Mouse (Mus musculus) yolk sac, embryonic 10.5 days (tissue): ENCODE data around the gene Phactr3.

Experiments
- DNase-seq: peaks from one replicate; pipeline ENCODE4 v3.0.0-alpha.2; 2017; ENCODE audit warnings: low spot score

Gene Phactr3

GRCm38 (mm10) chr2:178194908-178195307, 76.1 kb downstream of the Phactr3 start:
- no peak for DNase-seq

DNA sequence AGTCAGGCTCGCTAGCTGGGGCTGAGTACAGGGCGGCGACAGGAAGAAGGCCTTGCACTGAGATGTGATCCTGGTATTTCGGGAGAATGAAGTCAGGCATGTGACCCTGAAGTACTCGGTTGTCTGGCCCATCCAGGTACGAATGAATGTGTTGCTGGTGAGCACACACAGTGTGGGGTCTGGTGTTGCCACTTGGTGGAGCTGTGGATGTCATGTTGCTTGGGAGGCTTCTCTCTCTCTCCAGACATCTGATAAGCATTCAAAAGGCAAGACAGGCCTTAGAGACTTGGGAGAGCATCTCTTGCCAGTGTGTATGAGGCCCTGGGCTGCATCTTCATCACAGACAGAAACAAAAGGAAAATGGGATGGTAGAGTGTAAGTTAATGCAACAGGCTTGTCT, 77.3 kb downstream of the Phactr3 start:
- DNase-seq, result no peak

DNA sequence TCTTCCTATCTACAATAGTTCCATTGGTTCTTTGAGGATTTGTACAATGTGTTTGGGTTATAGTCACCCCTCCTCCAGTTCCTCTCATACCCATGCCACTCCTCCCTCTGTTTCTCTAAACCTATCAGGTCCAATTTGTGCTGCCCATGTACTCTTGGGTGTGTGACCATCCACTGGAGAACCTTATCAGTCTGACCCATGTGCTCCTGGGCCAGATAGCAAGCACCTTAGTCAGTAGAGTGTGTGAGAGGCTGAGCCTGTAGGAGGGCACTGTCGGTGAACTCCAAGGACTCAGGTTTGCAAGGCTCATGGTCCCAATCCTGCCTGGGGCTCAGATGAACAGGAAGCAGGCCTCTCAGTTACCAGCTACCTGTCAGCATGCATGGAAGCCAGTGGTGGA, 78.8 kb downstream of the Phactr3 start:
- DNase-seq, result no peak

GRCm38 (mm10) chr2:178204455-178204854, 85.7 kb downstream of the Phactr3 start:
- no peak for DNase-seq

DNA sequence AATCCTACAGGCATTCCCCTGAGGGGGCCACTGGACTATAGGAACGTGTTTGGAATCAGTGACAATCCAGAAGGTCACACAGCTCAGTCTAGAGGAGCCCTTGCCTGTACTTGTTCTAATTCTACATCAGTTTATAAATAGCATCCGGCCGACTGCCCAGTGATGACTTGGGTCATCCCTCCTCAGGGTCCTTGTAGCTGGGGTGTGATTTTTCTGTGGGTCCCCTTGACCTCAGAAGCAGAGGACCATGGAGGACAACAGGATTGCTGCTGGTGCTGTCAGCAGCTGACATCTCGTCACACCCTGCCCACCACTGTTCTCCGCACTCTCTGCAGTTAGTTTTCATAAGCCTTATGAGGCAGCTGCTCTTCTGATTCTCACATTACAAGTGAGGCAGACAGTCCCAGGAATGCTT, 89.4 kb downstream of the Phactr3 start:
- no peak for DNase-seq

GRCm38 (mm10) chr2:178213826-178214225, 95.1 kb downstream of the Phactr3 start:
- no peak for DNase-seq

DNA sequence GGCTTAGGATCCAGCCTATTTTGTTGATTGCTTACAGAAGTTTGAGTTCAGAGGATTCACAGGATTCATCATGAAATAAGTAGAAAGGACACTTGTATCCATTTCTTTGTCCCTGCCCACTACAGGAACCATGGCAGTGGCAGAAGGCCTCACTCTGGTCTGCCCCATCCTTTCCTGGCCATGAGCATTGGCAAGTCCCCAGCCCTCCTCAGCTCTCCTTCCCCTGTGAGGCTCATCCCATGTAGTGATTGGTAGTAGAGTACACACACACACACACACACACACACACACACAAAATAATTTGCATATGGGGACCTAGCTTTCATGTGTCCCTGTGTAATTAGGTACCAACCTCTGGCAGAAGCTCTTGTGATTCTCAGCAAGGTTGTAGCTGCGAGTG, 95.8 kb downstream of the Phactr3 start:
- no peak for DNase-seq

- no peak for DNase-seq
Measured at GRCm38 (mm10) chr2:178218461-178218860, 99.7 kb downstream of the Phactr3 start.

- DNase-seq, result no peak
Measured at GRCm38 (mm10) chr2:178219454-178220147, 100.8 kb downstream of the Phactr3 start.

DNA sequence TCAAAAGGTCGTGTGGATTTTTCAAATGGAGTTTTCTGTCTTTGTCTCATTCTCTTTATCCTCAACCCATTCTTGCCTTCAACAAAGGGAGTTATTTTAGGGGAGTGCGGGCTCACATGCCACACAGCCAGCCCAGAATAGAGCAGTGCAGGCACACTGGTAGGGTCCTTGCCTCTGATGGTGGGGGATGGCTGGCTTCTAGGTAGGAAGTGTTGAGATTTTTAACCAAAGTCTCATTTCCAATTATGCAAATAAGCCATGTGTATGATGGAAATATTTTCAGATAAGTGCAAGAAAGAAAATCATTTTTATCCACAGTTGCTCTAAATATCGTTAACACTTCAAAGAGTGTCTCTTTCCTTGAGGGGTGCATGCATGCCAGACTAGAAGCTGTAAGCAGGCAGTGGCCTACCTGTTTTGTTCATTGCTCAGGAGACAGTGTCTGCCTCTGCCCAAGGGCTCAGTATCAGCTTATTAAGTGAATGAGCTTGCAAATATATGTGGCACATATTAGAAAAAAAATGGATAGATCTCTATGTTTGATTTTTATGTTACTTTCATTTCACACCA, 101.5 kb downstream of the Phactr3 start:
- no peak for DNase-seq

GRCm38 (mm10) chr2:178221003-178221402, 102.2 kb downstream of the Phactr3 start:
- no peak for DNase-seq

GRCm38 (mm10) chr2:178229231-178229630, 110.5 kb downstream of the Phactr3 start:
- no peak for DNase-seq

GRCm38 (mm10) chr2:178233487-178233886, 114.7 kb downstream of the Phactr3 start:
- DNase-seq, result no peak

DNA sequence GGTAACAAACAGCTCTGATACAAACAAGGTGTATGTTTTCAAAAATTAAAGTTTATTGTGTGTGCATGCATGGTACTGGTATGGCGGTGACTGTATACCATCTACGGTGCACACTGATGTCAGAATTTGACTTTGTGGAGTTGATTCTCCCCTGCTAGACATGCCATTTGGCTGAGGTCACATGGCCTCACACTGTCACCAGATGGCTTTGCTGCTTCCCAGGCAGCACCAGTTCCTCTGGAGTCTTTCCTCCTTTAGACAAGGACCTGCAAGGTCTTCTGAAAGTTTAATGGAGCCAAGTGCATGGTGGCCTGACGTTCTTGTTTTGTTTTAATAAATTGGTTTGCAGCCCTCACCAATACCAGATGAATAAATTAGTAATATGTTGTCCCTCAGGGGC, 118.3 kb downstream of the Phactr3 start:
- no peak for DNase-seq

DNA sequence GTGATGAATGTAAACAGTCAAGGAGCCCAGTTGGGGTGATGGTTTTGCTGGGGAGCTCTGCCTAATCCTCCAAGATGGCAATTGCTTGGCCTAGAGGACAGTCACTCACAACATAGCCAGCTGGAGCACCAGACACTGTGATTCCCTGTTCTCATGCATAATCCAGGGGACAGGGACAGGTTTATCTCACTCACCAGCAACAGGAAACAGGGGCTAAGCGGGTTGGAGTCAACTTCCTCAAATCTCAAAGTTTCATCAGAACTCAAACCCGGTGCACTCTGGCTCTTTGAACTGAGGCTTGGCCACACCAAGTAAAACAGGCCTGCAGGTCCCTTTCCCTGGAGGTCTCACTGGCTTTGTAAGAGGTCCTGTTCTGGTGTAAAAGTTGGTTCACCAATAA, 119.7 kb downstream of the Phactr3 start:
- no peak for DNase-seq

DNA sequence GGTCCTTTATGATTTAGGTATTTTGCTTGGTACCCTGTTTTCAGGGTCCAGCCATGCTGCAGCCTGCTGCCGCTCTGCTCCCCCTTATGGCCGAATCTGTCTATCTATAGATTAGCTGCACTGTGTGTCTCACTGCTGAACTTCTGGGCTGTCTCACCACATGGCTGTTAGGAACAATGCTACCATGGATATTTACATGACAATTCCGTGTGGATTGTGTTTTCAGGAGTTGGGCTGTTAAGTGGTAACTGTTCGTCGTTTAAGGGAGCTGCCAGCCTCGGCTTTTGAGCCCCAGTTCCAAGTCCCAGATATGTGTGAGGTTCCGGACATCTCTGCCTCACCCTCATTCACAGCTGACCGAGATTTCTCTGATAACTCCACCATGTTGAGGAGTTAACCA, 122.1 kb downstream of the Phactr3 start:
- no peak for DNase-seq

- no peak for DNase-seq
Measured at GRCm38 (mm10) chr2:178241374-178241773, 122.6 kb downstream of the Phactr3 start.

DNA sequence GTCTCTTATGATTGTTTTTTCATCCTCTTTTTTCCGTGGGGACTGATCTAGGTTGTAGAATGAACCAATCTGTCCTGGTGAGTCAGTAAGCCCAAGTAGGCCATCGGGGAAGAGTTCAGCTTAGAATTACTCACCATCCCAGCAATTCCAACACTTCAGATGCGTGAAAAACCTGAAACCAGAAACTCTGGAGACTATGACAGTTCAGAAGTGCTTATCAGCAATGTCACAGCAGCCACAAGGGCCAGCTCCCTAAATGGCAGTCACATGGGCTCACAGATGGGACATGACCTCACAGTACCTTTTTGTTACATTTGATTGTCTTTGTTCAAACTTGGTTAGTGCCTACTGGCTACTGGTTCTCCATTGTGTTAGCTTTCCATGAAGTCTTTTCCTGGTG, 124.2 kb downstream of the Phactr3 start:
- no peak for DNase-seq

GRCm38 (mm10) chr2:178244866-178245265, 126.1 kb downstream of the Phactr3 start:
- no peak for DNase-seq

- DNase-seq, result no peak
Measured at GRCm38 (mm10) chr2:178245841-178246240, 127.1 kb downstream of the Phactr3 start.

- no peak for DNase-seq
Measured at GRCm38 (mm10) chr2:178246767-178247166, 128.0 kb downstream of the Phactr3 start.

- no peak for DNase-seq
Measured at GRCm38 (mm10) chr2:178247274-178247673, 128.5 kb downstream of the Phactr3 start.

- DNase-seq, result peak; percentile 10
Measured at GRCm38 (mm10) chr2:178257117-178257825, 138.5 kb downstream of the Phactr3 start.
